Mouse (Mus musculus): ENCODE results near the gene Diras2. TPM values are rescaled to one million over a fixed set of nuclear protein-coding genes. Genes with fewer than 3 reads are reported as not detected.

Diras2 gene
- polyA plus RNA-seq, 1 experiment from 2014 or later: 0.18 TPM

GRCm38 (mm10) chr13:52488821-52489220, 42.3 kb downstream of the Diras2 start:
- Histone ChIP-seq H3K27me3 (ENCODE audit: control insufficient read depth, insufficient read depth, low read length) (no peaks in the 10 kb centered on the region), H3K36me3 (ENCODE audit: control insufficient read depth, insufficient read depth, low read length) (no peaks in the 10 kb centered on the region), H3K27ac (ENCODE audit: low read depth, low read length) (no peak overlapping the region), H3K4me3 (ENCODE audit: low read length) (no peak overlapping the region), H3K4me1 (ENCODE audit: control insufficient read depth, insufficient read depth, low read length) (no peaks in the 10 kb centered on the region), H3K4me2 (replicated peaks; ENCODE audit: low read depth, low read length) (no peak overlapping the region), H3K9ac (ENCODE audit: low read depth, low read length) (no peak overlapping the region), H3K9me3 (ENCODE audit: control insufficient read depth, low read length) (peaks cover 6% of the 10 kb centered on the region; the same call in 1 of the 2 replicates)
- 88% methylated on average over 7 of the region's 7 CpGs for WGBS
- ATAC-seq (ENCODE audit: low FRiP score, low TSS enrichment): no peak

- no peaks in the 10 kb centered on the region for H3K36me3 ChIP-seq (ENCODE audit: control insufficient read depth, insufficient read depth, low read length)
- WGBS: 86% methylated on average over 4 of the region's 4 CpGs
- H3K4me3 ChIP-seq (ENCODE audit: low read length): no peak overlapping the region
- no peaks in the 10 kb centered on the region for H3K27me3 ChIP-seq (ENCODE audit: control insufficient read depth, insufficient read depth, low read length)
- H3K4me1 ChIP-seq (ENCODE audit: control insufficient read depth, insufficient read depth, low read length): no peaks in the 10 kb centered on the region
- ATAC-seq (ENCODE audit: low FRiP score, low TSS enrichment): no peak
- H3K4me2 ChIP-seq (replicated peaks; ENCODE audit: low read depth, low read length): no peak overlapping the region
- peaks cover 3% of the 10 kb centered on the region; the same call in 1 of the 2 replicates for H3K9me3 ChIP-seq (ENCODE audit: control insufficient read depth, low read length)
- H3K9ac ChIP-seq (ENCODE audit: low read depth, low read length): no peak overlapping the region
- no peak overlapping the region for H3K27ac ChIP-seq (ENCODE audit: low read depth, low read length)
Observed at GRCm38 (mm10) chr13:52484064-52484463, 47.0 kb downstream of the Diras2 start.

- no peak overlapping the region for H3K4me3 ChIP-seq (ENCODE audit: low read length)
- H3K27ac ChIP-seq (ENCODE audit: low read depth, low read length): no peak overlapping the region
- H3K9me3 ChIP-seq (ENCODE audit: control insufficient read depth, low read length): no peaks in the 10 kb centered on the region
- no peak overlapping the region for H3K9ac ChIP-seq (ENCODE audit: low read depth, low read length)
- H3K27me3 ChIP-seq (ENCODE audit: control insufficient read depth, insufficient read depth, low read length): no peaks in the 10 kb centered on the region
- ATAC-seq (ENCODE audit: low FRiP score, low TSS enrichment): no peak
- no peak overlapping the region for H3K4me2 ChIP-seq (replicated peaks; ENCODE audit: low read depth, low read length)
- H3K36me3 ChIP-seq (ENCODE audit: control insufficient read depth, insufficient read depth, low read length): no peaks in the 10 kb centered on the region
- H3K4me1 ChIP-seq (ENCODE audit: control insufficient read depth, insufficient read depth, low read length): no peaks in the 10 kb centered on the region
- 78% methylated on average over 2 of the region's 2 CpGs for WGBS
Observed at GRCm38 (mm10) chr13:52481786-52482185, 49.3 kb downstream of the Diras2 start.

GRCm38 (mm10) chr13:52479146-52479545, 51.9 kb downstream of the Diras2 start:
- WGBS: 90% methylated on average over 5 of the region's 5 CpGs
- ATAC-seq (ENCODE audit: low FRiP score, low TSS enrichment): no peak
- H3K4me3 ChIP-seq (ENCODE audit: low read length): no peak overlapping the region

GRCm38 (mm10) chr13:52476998-52477601, 54.0 kb downstream of the Diras2 start:
- Histone ChIP-seq H3K9ac (ENCODE audit: low read depth, low read length) (no peak overlapping the region), H3K4me2 (replicated peaks; ENCODE audit: low read depth, low read length) (no peak overlapping the region), H3K4me3 (ENCODE audit: low read length) (no peak overlapping the region), H3K9me3 (ENCODE audit: control insufficient read depth, low read length) (no peaks in the 10 kb centered on the region), H3K27ac (ENCODE audit: low read depth, low read length) (no peak overlapping the region), H3K4me1 (ENCODE audit: control insufficient read depth, insufficient read depth, low read length) (no peaks in the 10 kb centered on the region), H3K36me3 (ENCODE audit: control insufficient read depth, insufficient read depth, low read length) (no peaks in the 10 kb centered on the region), H3K27me3 (ENCODE audit: control insufficient read depth, insufficient read depth, low read length) (no peaks in the 10 kb centered on the region)
- no peak for ATAC-seq (ENCODE audit: low FRiP score, low TSS enrichment)
- WGBS: 90% methylated on average over 11 of the region's 11 CpGs

More at GRCm38 (mm10) chr13:52479146-52479545, 51.9 kb downstream of the Diras2 start:
- Histone ChIP-seq H3K9me3 (ENCODE audit: control insufficient read depth, low read length) (no peaks in the 10 kb centered on the region), H3K4me1 (ENCODE audit: control insufficient read depth, insufficient read depth, low read length) (no peaks in the 10 kb centered on the region), H3K36me3 (ENCODE audit: control insufficient read depth, insufficient read depth, low read length) (no peaks in the 10 kb centered on the region), H3K9ac (ENCODE audit: low read depth, low read length) (no peak overlapping the region), H3K27ac (ENCODE audit: low read depth, low read length) (no peak overlapping the region), H3K27me3 (ENCODE audit: control insufficient read depth, insufficient read depth, low read length) (no peaks in the 10 kb centered on the region), H3K4me2 (replicated peaks; ENCODE audit: low read depth, low read length) (no peak overlapping the region)

GRCm38 (mm10) chr13:52476222-52476621, 54.9 kb downstream of the Diras2 start:
- Histone ChIP-seq H3K36me3 (ENCODE audit: control insufficient read depth, insufficient read depth, low read length) (no peaks in the 10 kb centered on the region), H3K27ac (ENCODE audit: low read depth, low read length) (no peak overlapping the region), H3K4me1 (ENCODE audit: control insufficient read depth, insufficient read depth, low read length) (no peaks in the 10 kb centered on the region), H3K9ac (ENCODE audit: low read depth, low read length) (no peak overlapping the region), H3K4me2 (replicated peaks; ENCODE audit: low read depth, low read length) (no peak overlapping the region), H3K4me3 (ENCODE audit: low read length) (no peak overlapping the region), H3K9me3 (ENCODE audit: control insufficient read depth, low read length) (no peaks in the 10 kb centered on the region), H3K27me3 (ENCODE audit: control insufficient read depth, insufficient read depth, low read length) (no peaks in the 10 kb centered on the region)
- no peak for ATAC-seq (ENCODE audit: low FRiP score, low TSS enrichment)
- 49% methylated on average over 3 of the region's 3 CpGs for WGBS

GRCm38 (mm10) chr13:52475264-52475663, 55.8 kb downstream of the Diras2 start:
- Histone ChIP-seq H3K36me3 (ENCODE audit: control insufficient read depth, insufficient read depth, low read length) (no peaks in the 10 kb centered on the region), H3K27me3 (ENCODE audit: control insufficient read depth, insufficient read depth, low read length) (no peaks in the 10 kb centered on the region), H3K9ac (ENCODE audit: low read depth, low read length) (no peak overlapping the region), H3K27ac (ENCODE audit: low read depth, low read length) (no peak overlapping the region), H3K4me2 (replicated peaks; ENCODE audit: low read depth, low read length) (no peak overlapping the region), H3K9me3 (ENCODE audit: control insufficient read depth, low read length) (no peaks in the 10 kb centered on the region), H3K4me3 (ENCODE audit: low read length) (no peak overlapping the region), H3K4me1 (ENCODE audit: control insufficient read depth, insufficient read depth, low read length) (no peaks in the 10 kb centered on the region)
- WGBS: 80% methylated on average over 10 of the region's 10 CpGs
- no peak for ATAC-seq (ENCODE audit: low FRiP score, low TSS enrichment)

- Histone ChIP-seq H3K4me3 (ENCODE audit: low read length) (no peak overlapping the region), H3K9ac (ENCODE audit: low read depth, low read length) (no peak overlapping the region), H3K36me3 (ENCODE audit: control insufficient read depth, insufficient read depth, low read length) (no peaks in the 10 kb centered on the region), H3K4me2 (replicated peaks; ENCODE audit: low read depth, low read length) (no peak overlapping the region), H3K27ac (ENCODE audit: low read depth, low read length) (no peak overlapping the region), H3K9me3 (ENCODE audit: control insufficient read depth, low read length) (no peaks in the 10 kb centered on the region), H3K27me3 (ENCODE audit: control insufficient read depth, insufficient read depth, low read length) (no peaks in the 10 kb centered on the region), H3K4me1 (ENCODE audit: control insufficient read depth, insufficient read depth, low read length) (no peaks in the 10 kb centered on the region)
- ATAC-seq (ENCODE audit: low FRiP score, low TSS enrichment): no peak
- 81% methylated on average over 3 of the region's 3 CpGs for WGBS
Observed at GRCm38 (mm10) chr13:52474807-52475206, 56.3 kb downstream of the Diras2 start.

- H3K9ac ChIP-seq (ENCODE audit: low read depth, low read length): no peak overlapping the region
- no peaks in the 10 kb centered on the region for H3K27me3 ChIP-seq (ENCODE audit: control insufficient read depth, insufficient read depth, low read length)
- WGBS: 52% methylated on average over 10 of the region's 10 CpGs
- H3K4me3 ChIP-seq (ENCODE audit: low read length): no peak overlapping the region
- H3K4me1 ChIP-seq (ENCODE audit: control insufficient read depth, insufficient read depth, low read length): no peaks in the 10 kb centered on the region
- no peak for ATAC-seq (ENCODE audit: low FRiP score, low TSS enrichment)
- H3K27ac ChIP-seq (ENCODE audit: low read depth, low read length): no peak overlapping the region
- no peaks in the 10 kb centered on the region for H3K9me3 ChIP-seq (ENCODE audit: control insufficient read depth, low read length)
- H3K36me3 ChIP-seq (ENCODE audit: control insufficient read depth, insufficient read depth, low read length): no peaks in the 10 kb centered on the region
- no peak overlapping the region for H3K4me2 ChIP-seq (replicated peaks; ENCODE audit: low read depth, low read length)
Observed at GRCm38 (mm10) chr13:52469795-52470690, 61.0 kb downstream of the Diras2 start.
